Mouse (Mus musculus) thymus, adult 2 months (tissue): ENCODE results near the gene E2f8.

Experiments used
- CTCF ChIP-seq: fragments of 200-500 bp; IDR thresholded peaks from 2 replicates; pipeline ENCODE4 v1.5.1; 2012; ENCODE audit warnings: mild to moderate bottlenecking, control low read depth, low read length, moderate library complexity, borderline replicate concordance; ENCODE audit not compliant: control insufficient read depth, poor library complexity, insufficient read depth; ENCODE audit errors: extremely low read depth
- POLR2A ChIP-seq: fragments of 200-500 bp; IDR thresholded peaks from 2 replicates; pipeline ENCODE4 v1.6.1; 2012; ENCODE audit warnings: mild to moderate bottlenecking, low read length, control low read depth, moderate library complexity; ENCODE audit not compliant: control insufficient read depth, poor library complexity, insufficient read depth; ENCODE audit errors: extremely low read depth

GRCm38 (mm10) chr7:48908521-48909341 lies 27.3 kb upstream of the E2f8 start, which contains the start of gene Nav2:
- TF ChIP-seq CTCF (no peak), POLR2A (no peak)
